ENCODE assay signal across 8 mouse cellular contexts in genomic region chr12:116280149-116280652, GRCm38 (mm10). TPM values are rescaled to one million over a fixed set of nuclear protein-coding genes. Genes with fewer than 3 reads are reported as not detected.
A peak's percentile ranks its signal among the peaks of the same experiment; 100 is the strongest.
DNase-seq lines count a peak whose midpoint lies in the region; ATAC-seq and TF ChIP-seq lines count a peak whose summit lies in the region.

No protein-coding gene starts in this region.

- 3% methylated on average over 7 of the region's 7 CpGs for WGBS in heart, embryonic 15.5 days
- 4% methylated on average over 7 of the region's 7 CpGs for WGBS in forebrain, postnatal 0 days
- WGBS in macrophage (ENCODE audit: missing documents): 2% methylated on average over 7 of the region's 7 CpGs

- H3K9ac ChIP-seq in heart, embryonic 15.5 days: peak overlapping the region; percentile 69
- peak overlapping the region; percentile 84 for H3K9ac ChIP-seq in MEL (ENCODE audit: control insufficient read depth, low read depth, low read length, poor library complexity, severe bottlenecking)
- peak overlapping the region; percentile 95 for H3K9ac ChIP-seq in forebrain, postnatal 0 days

- peak; percentile 7; the same call in 1 of the 2 replicates for ATAC-seq in heart, embryonic 15.5 days (replicated peaks; ENCODE audit: insufficient number of reproducible peaks, insufficient read depth, low FRiP score, low read depth)
- no peak for ATAC-seq in forebrain, postnatal 0 days

- TF ChIP-seq POLR2A in MEL (IDR thresholded peaks at IDR 0.05; ENCODE audit: control insufficient read depth in 1 of 2, insufficient read depth in 1 of 2, low read depth in 1 of 2, low read length in 2 of 2, poor library complexity in 1 of 2): no peak

- no peaks in the 10 kb centered on the region for H3K9me3 ChIP-seq in heart, embryonic 15.5 days (replicated peaks)
- H3K9me3 ChIP-seq in MEL (replicated peaks; ENCODE audit: insufficient read depth, low read length): no peaks in the 10 kb centered on the region
- H3K9me3 ChIP-seq in forebrain, postnatal 0 days (ENCODE audit: low read length): no peaks in the 10 kb centered on the region

- intact Hi-C loops in heart, postnatal 10 days (cut with DNase I): loop anchor here (2.0 to 10.0 kb wide), 4 partner anchors 47 to 235 kb away; partner anchors contain the start of genes Ncapg2 and Zfp386

- H3K36me3 ChIP-seq in heart, embryonic 15.5 days: no peaks in the 10 kb centered on the region
- H3K36me3 ChIP-seq in MEL (ENCODE audit: control insufficient read depth in 1 of 2, insufficient read depth in 2 of 2, low read length in 2 of 2) (peaks cover 2 to 60% of the 10 kb centered on the region in 2 experiments; a peak in 3 of 4 replicates), macrophage (ENCODE audit: inconsistent target) (no peaks in the 10 kb centered on the region)
- H3K36me3 ChIP-seq in forebrain, postnatal 0 days (ENCODE audit: insufficient read depth): no peaks in the 10 kb centered on the region

- no peak for DNase-seq in heart, postnatal 10 days
- no peak for DNase-seq in MEL (ENCODE audit: low read depth, low spot score)
- DNase-seq in forebrain, postnatal 0 days: no peak
- DNase-seq in urinary bladder, adult 18-20 months (ENCODE audit: low spot score in 2 of 2): no peak
- DNase-seq in ovary, postnatal 36 days (ENCODE audit: low spot score): no peak
- DNase-seq in cerebellum, postnatal 14 days: no peak

- peak overlapping the region; percentile 72 for H3K4me3 ChIP-seq in heart, embryonic 15.5 days
- H3K4me3 ChIP-seq in MEL (ENCODE audit: control insufficient read depth in 1 of 2, insufficient read depth in 1 of 2, low read depth in 2 of 2, low read length in 2 of 2) (peak overlapping the region; percentile 74 to 76), macrophage (ENCODE audit: inconsistent target) (peak overlapping the region; percentile 67)
- H3K4me3 ChIP-seq in forebrain, postnatal 0 days (ENCODE audit: low read depth, low read length): peak overlapping the region; percentile 94

- peak overlapping the region; percentile 96 for H3K4me2 ChIP-seq in heart, embryonic 15.5 days
- H3K4me2 ChIP-seq in forebrain, postnatal 0 days (ENCODE audit: low read depth): peak overlapping the region; percentile 97

- no peak for TF ChIP-seq CTCF in MEL (IDR thresholded peaks at IDR 0.05 in 2 of 3, conservative IDR thresholded peaks at IDR 0.05 in 1 of 3; ENCODE audit: control insufficient read depth in 1 of 3, insufficient read depth in 1 of 3, low read depth in 2 of 3, low read length in 3 of 3, poor library complexity in 1 of 3, severe bottlenecking in 1 of 3)
- peak; percentile 10 for TF ChIP-seq CTCF in forebrain, postnatal 0 days (IDR thresholded peaks at IDR 0.05; ENCODE audit: low read depth)

- H3K27ac ChIP-seq in heart, embryonic 15.5 days: peak overlapping the region; percentile 99
- H3K27ac ChIP-seq in MEL (ENCODE audit: control insufficient read depth, low read depth, low read length) (peak overlapping the region; percentile 96), macrophage (peak overlapping the region; percentile 94)
- peak overlapping the region; percentile 98 for H3K27ac ChIP-seq in forebrain, postnatal 0 days (ENCODE audit: low read depth, low read length)

- TF ChIP-seq RAD21 in MEL (IDR thresholded peaks at IDR 0.05; ENCODE audit: low read depth, low read length): no peak

- H3K27me3 ChIP-seq in heart, embryonic 15.5 days: 0 out of 2 replicates have a peak, but pooled peaks cover 12% of the 10 kb centered on the region
- no peaks in the 10 kb centered on the region for H3K27me3 ChIP-seq in MEL (ENCODE audit: control insufficient read depth in 1 of 2, insufficient read depth in 2 of 2, low read length in 2 of 2)
- no peaks in the 10 kb centered on the region for H3K27me3 ChIP-seq in forebrain, postnatal 0 days (ENCODE audit: insufficient read depth, low read length)

- peaks cover 13% of the 10 kb centered on the region for H3K4me1 ChIP-seq in heart, embryonic 15.5 days (replicated peaks)
- peaks cover 37 to 47% of the 10 kb centered on the region in 2 experiments for H3K4me1 ChIP-seq in MEL (ENCODE audit: control insufficient read depth in 1 of 2, insufficient read depth in 2 of 2, low read length in 2 of 2)
- H3K4me1 ChIP-seq in forebrain, postnatal 0 days (ENCODE audit: insufficient read depth): peaks cover 11% of the 10 kb centered on the region; the same call in 1 of the 2 replicates

- H3K79me2 ChIP-seq in MEL (ENCODE audit: control insufficient read depth, insufficient read depth, low read length, poor library complexity): peaks cover 30% of the 10 kb centered on the region
- peaks cover 37% of the 10 kb centered on the region for H3K79me2 ChIP-seq in macrophage (ENCODE audit: inconsistent target)

- TF ChIP-seq EP300 in MEL (IDR thresholded peaks at IDR 0.05; ENCODE audit: low read depth in 1 of 2, low read length in 2 of 2): no peak

TF ChIP-seq in MEL, 35 proteins besides CTCF, POLR2A, EP300 and RAD21:
- TF ChIP-seq ETS1 (IDR thresholded peaks at IDR 0.05; ENCODE audit: low read depth, low read length) (no peak), MXI1 (IDR thresholded peaks at IDR 0.05; ENCODE audit: low read depth, low read length) (no peak), TBP (IDR thresholded peaks at IDR 0.05; ENCODE audit: low read depth, low read length) (no peak), KAT2A (conservative IDR thresholded peaks at IDR 0.05; ENCODE audit: low read depth, low read length) (no peak), ZC3H11A (IDR thresholded peaks at IDR 0.05; ENCODE audit: low read depth, low read length) (no peak), JUND (IDR thresholded peaks at IDR 0.05; ENCODE audit: low read depth, low read length) (no peak), MYB (IDR thresholded peaks at IDR 0.05; ENCODE audit: low read depth, low read length) (no peak), TCF12 (IDR thresholded peaks at IDR 0.05; ENCODE audit: low read depth, low read length) (no peak), POLR2AphosphoS5 (IDR thresholded peaks at IDR 0.05; ENCODE audit: borderline replicate concordance, low read depth, low read length) (no peak), ELF1 (IDR thresholded peaks at IDR 0.05; ENCODE audit: low read depth, low read length) (no peak), ZMIZ1 (IDR thresholded peaks at IDR 0.05; ENCODE audit: low read depth, low read length) (no peak), BHLHE40 (IDR thresholded peaks at IDR 0.05; ENCODE audit: borderline replicate concordance, low read depth, low read length) (no peak), E2F4 (IDR thresholded peaks at IDR 0.05; ENCODE audit: borderline replicate concordance, low read depth, low read length) (no peak), SIN3A (IDR thresholded peaks at IDR 0.05; ENCODE audit: low read length) (no peak)

RNA-seq across cellular contexts. Expression of gene Esyt2, which starts 0.8 kb away (rescaled TPM):
- 10.0 and 14.4 TPM in 2 replicates for polyA plus RNA-seq in heart, embryonic 15.5 days (2015; fragmentation: Nextera tagmentation; extraction: Ambion mirVana)
- 10 to 100 TPM; 38.7 to 42.9 TPM for total RNA-seq in heart, postnatal 10 days (2021)
- 43.2 and 47.5 TPM in 2 replicates for total RNA-seq in MEL (2012; rRNA removed)
- polyA plus RNA-seq in MEL (2012; ENCODE audit: insufficient read depth in 1 of 2, insufficient read length in 2 of 2, low read depth in 1 of 2, low replicate concordance in 2 of 2, missing spikeins in 1 of 2) (10 to 100 TPM; 45.3 to 77.7 TPM), macrophage (2018) (15.8 to 18.5 TPM (median 17.3 TPM) in 3 replicates)
- total RNA-seq in forebrain, postnatal 0 days (2014; rRNA removed): 45.9 and 49.7 TPM in 2 replicates
- 5.2 and 8.1 TPM in 2 replicates for polyA plus RNA-seq in forebrain, postnatal 0 days (2015; fragmentation: Nextera tagmentation; extraction: Ambion mirVana)
- 100 to 1,000 TPM in 1 of 26 experiments, 10 to 100 TPM in 25; 43.0 to 100 (median 77.0) TPM for total RNA-seq in macrophage (2018; cell fraction: chromatin; rRNA removed)
- total RNA-seq in macrophage (2018; cell fraction: cytosol; rRNA removed): 10 to 100 TPM; 16.6 to 29.5 (median 22.2) TPM
- total RNA-seq in macrophage (2018; cell fraction: nucleus; rRNA removed): 10 to 100 TPM; 31.6 to 85.3 (median 47.7) TPM

RNA-seq across cellular contexts. Expression of gene Gm11027, which starts 5.0 kb away (rescaled TPM):
- polyA plus RNA-seq in heart, embryonic 15.5 days (2015; fragmentation: Nextera tagmentation; extraction: Ambion mirVana): not detected in 2 replicates
- total RNA-seq in heart, postnatal 10 days (2021): not detected
- not detected in 2 replicates for total RNA-seq in MEL (2012; rRNA removed)
- polyA plus RNA-seq in MEL (2012; ENCODE audit: insufficient read depth in 1 of 2, insufficient read length in 2 of 2, low read depth in 1 of 2, low replicate concordance in 2 of 2, missing spikeins in 1 of 2): not detected
- not detected in 2 replicates for total RNA-seq in forebrain, postnatal 0 days (2014; rRNA removed)
- polyA plus RNA-seq in forebrain, postnatal 0 days (2015; fragmentation: Nextera tagmentation; extraction: Ambion mirVana): not detected in 2 replicates
- not detected for total RNA-seq in macrophage (2018; cell fraction: chromatin; rRNA removed)
- total RNA-seq in macrophage (2018; cell fraction: cytosol; rRNA removed): not detected
- total RNA-seq in macrophage (2018; cell fraction: nucleus; rRNA removed): not detected
- not detected in 3 replicates for polyA plus RNA-seq in macrophage (2018)

RNA-seq across cellular contexts. Expression of gene Wdr60, which starts 17.4 kb away (rescaled TPM):
- polyA plus RNA-seq in heart, embryonic 15.5 days (2015; fragmentation: Nextera tagmentation; extraction: Ambion mirVana): 5.9 and 7.1 TPM in 2 replicates
- 1 to 10 TPM; 2.6 to 3.3 TPM for total RNA-seq in heart, postnatal 10 days (2021)
- total RNA-seq in MEL (2012; rRNA removed): 18.3 and 19.8 TPM in 2 replicates
- polyA plus RNA-seq in MEL (2012; ENCODE audit: insufficient read depth in 1 of 2, insufficient read length in 2 of 2, low read depth in 1 of 2, low replicate concordance in 2 of 2, missing spikeins in 1 of 2) (10 to 100 TPM in 1 of 2 experiments, not detected in 1; 21.0 TPM), macrophage (2018) (3.9 to 8.8 TPM (median 4.2 TPM) in 3 replicates)
- 9.2 and 14.5 TPM in 2 replicates for total RNA-seq in forebrain, postnatal 0 days (2014; rRNA removed)
- 11.1 and 16.4 TPM in 2 replicates for polyA plus RNA-seq in forebrain, postnatal 0 days (2015; fragmentation: Nextera tagmentation; extraction: Ambion mirVana)
- 10 to 100 TPM in 20 of 26 experiments, 1 to 10 TPM in 6; 2.9 to 42.3 (median 22.1) TPM for total RNA-seq in macrophage (2018; cell fraction: chromatin; rRNA removed)
- total RNA-seq in macrophage (2018; cell fraction: cytosol; rRNA removed): 1 to 10 TPM; 1.7 to 9.5 (median 4.5) TPM
- total RNA-seq in macrophage (2018; cell fraction: nucleus; rRNA removed): 10 to 100 TPM in 16 of 26 experiments, 1 to 10 TPM in 10; 2.1 to 24.9 (median 10.7) TPM
